Mouse (Mus musculus): Measurements from ENCODE around the gene Atxn7l3.

DNA sequence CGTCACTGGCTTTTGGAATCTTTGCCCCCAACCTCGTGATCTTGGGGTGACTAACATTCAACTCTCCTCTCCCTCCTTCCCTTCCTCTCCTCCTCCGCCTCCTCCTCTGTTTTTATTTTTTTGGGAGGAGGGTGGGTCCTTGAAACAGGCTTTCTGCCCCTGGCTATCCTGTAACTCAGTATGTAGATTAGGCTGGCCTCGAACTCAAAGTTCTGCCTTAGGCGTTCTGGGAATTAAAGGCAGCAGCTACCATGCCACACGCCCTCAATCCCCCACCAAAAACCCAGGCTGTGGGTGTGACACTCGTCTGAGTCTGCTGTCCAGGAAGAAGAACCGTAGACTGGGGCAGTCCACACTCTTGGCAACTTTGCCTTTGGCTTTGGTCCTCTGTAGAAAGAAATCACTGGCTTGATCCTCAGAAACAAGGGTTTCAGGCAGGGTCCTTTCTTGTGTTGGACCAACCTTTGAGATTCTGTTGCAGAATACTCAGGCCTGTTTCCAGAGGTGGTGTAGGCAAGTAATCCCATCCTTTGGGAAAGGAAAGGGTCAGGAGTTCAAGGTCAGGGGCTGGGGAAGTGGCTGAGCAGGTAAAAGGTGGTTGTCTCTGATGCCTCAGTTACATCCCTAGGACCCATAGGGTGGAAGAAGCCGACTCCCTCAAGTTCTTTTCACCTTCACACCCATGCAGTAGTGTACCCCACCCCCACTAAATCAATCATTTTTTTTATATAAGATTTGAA is 46.9 kb downstream of the Atxn7l3 start:
- TF ChIP-seq CTCF (IDR thresholded peaks at IDR 0.05) (no peak), EP300 (IDR thresholded peaks at IDR 0.05) (no peak)
